Mouse (Mus musculus) adrenal gland, postnatal 4 days (tissue): ENCODE results near the gene Baat. TPM values are rescaled to one million over a fixed set of nuclear protein-coding genes. Genes with fewer than 3 reads are reported as not detected.
"Not testable (repeated sequence)": the region's sequence is repeated elsewhere in the genome, so short reads cannot be mapped to it uniquely, and the experiment has no call there.

Experiments used
- DNase-seq, 2 experiments: peaks; one replicate each; pipeline ENCODE4 v3.0.0; 2021 to 2022; ENCODE audit warnings: low spot score in 2 of 2, mixed read lengths in 2 of 2
- total RNA-seq, 2 experiments: library from RNA; stranded (reverse); gene quantifications; 2 replicates each; pipeline ENCODE4 v1.2.3; 2021

Gene Baat
- total RNA-seq, 2 experiments from 2014 or later = 0.50 to 2.0 TPM

DNA sequence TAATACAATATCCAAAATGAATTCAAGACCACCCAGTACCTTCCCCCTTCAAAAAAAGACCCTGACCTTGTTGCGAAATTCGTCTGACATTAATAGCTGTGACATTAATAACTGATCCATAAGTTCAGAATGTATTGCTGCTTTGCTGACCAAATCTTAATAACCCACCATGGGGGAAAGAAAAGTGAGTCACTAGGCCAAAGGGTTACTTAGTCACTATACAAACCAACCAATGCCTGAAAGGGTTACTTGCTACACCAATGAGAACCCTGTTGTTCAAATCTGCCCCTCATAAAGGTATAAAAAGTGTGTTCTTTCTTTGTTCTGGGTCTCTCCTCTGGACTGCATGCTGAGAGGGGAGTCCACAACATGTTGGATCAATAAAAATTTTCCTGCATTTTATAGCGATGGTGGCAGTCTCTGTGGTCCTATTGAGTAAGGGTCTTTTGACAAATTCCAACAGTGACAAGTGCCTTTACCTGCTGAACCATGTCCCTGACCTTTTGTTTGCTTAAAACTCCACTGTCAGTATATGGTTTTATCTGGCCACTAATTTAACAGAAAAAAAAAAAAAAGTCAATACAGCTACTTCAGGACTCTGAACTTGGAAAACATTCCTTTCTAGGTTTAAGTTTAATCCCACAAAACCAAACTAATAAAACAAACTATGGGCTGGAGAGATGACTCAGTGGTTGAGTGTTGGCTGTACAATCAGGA, 20.3 kb downstream of the Baat start:
- DNase-seq = not testable (repeated sequence)

DNA sequence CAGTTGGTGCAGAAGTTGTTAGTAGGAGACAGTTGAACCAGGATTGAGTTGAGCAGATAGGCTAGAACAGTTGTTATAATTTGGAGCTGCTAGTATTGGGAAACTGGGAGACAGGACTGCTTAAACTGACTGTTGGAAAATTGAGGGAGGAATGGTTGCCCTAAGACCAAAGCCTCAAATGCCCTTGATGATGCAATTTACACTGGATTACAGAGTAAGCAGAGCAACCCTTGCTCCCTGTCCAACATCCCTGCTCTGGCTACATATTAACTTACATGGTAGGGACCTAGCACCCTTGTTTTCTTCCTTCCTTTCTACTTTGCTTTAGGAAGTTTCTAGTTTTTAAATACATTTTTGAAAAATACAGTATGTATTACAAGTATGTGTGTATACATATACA, 20.9 kb downstream of the Baat start:
- no peak for DNase-seq

DNA sequence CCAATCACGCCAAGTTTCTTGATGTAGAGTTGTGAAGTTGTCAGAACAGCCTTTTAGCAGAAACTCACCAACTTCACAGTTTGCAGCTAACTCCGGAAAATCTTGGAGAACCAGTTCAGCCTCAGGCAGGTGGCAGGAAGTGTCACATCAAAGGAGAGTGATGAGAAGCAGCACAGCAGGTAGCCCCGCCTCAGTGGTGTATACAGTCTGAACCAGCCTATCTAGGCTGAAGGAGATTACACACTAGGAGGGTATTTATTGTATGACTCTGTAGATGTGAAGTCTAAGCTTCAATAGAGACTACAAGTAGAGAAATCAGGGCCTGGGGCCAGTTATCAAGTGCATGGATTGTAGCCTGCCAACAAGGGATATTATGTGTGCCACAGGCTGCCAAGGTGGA, 25.5 kb downstream of the Baat start:
- DNase-seq = no peak

GRCm38 (mm10) chr4:49480104-49480760, 26.1 kb downstream of the Baat start:
- DNase-seq = no peak

DNA sequence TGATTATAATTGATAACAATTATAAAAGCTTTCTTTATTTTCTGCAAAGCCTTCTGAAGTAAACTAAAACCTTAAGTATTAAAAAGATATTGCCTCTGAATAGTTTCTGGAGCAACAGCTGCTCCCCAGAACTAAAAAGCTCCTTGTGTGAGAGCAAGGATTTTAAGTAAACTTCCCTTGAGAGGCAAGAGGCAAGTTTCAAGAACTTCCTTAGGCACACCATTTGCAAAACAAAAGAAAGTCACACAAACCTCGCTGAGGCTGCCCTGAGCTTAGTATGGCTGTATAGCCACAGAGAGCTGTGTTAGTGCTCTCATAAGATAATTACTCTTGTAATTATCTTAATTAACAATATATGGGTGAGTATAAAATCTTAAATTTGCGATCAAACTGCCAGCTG, 27.3 kb downstream of the Baat start:
- not testable (repeated sequence) for DNase-seq

DNA sequence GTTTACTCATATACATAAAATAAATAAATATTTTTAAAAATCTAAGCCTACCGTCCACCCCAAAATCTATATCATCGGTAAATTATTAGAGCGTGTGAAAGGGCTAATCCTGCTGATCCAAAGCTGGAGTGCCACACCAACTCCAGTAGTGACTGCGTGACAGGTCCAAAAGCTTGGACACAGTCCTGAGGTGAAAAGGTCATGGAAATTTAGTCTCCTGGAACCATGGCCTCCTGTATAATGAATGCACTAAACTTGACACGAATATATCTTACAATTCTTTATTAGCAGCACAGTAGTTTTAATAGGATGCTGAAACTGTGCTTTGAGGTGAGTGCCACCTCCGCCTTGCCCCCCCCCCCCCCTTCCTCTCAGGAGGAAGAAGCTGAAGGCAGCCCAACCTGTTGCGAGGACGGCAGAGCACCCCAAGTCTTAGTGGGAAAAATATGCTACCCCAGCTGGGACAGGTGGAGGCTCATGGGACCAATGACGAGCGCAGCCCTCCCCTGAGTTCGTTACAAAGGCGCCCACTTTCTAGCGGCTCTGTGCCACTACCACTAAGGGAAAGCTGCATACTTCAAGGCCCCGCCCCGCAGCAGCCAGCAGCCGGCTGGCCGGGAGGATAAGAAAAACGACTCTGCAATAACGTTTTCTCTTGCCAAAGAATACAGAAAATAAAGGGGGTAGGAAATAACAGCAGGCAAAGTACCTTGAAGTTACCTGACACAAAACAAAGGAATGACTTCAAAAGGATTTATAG, 28.1 kb downstream of the Baat start:
- DNase-seq = no peak

GRCm38 (mm10) chr4:49474583-49474982, 31.8 kb downstream of the Baat start:
- no peak for DNase-seq

DNA sequence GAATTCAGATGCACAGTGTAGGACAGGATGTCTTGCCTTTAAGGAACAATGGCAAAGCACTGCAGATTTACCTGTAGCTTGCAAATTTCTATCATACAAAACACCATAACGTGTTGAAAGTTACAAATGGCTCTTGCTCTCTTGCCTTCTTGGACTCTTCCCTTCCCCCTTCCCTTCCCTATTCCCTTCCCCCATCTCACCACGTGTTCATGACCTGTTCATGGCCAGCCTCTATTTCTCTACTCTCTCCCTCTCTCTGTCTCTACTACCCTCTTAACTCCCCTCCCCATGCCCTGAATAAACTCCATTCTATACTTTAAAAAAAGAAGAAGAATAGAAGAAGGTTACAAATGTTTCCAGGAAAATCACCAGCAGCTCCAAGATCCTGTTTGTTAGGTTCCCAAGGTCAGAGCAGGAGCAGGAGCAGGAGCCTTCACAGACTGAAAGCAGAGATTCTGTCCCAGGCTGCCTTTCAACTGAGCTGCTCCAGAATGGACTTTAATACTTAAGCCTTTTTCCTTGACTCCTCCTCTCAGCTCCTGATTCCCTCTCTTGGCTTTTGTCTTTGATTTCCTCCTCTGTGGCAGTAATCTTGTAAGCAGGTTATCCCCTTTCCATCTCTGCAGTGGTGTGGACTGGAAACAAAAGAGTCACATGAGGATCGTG, 32.8 kb downstream of the Baat start, which contains the start of gene Acnat1:
Acnat1 (minus strand) TSS at position 478 of the 666 bp plus-strand sequence.
- no peak for DNase-seq

GRCm38 (mm10) chr4:49469435-49470151, 36.8 kb downstream of the Baat start:
- DNase-seq = no peak

DNA sequence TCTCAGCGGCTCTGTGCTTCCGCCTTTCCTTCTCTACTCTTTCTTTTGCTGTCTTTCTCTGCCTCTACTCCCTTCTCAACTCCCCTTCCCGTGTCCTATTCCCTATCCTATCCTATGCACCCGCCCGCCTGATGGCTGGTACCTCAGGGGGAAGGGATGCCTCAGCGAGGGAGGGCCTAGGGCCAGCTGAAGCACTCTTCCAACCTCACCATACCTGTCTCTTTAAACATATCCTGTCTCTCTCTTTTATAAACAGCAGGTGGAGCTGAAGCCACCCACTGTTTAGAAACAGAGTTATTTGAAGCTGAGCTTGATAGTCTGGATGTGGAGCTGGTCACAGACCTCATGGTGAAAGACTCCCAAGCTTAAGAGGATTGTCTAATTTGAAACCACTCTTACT, 39.0 kb downstream of the Baat start:
- no peak for DNase-seq

DNA sequence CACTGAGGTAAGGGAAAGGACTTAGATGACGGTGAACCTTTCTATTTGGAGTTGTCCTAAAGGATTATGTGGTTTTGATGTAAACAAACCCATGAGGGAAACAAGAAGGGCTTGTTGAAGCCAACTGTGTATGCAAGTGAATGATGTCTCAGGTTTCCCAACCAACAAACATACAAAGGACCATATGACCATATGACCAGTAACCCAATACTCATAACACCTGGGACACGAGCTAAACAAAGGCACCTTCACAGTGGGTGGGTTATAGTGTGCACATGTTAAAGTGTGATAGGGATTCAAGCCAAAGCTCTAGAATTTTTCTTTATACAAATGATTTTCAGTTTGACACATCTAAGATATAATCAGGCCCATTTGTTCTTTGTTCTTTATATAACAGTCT, 50.2 kb downstream of the Baat start:
- no peak for DNase-seq

- no peak for DNase-seq
These were observed 54.4 kb downstream of the Baat start for GRCm38 (mm10) chr4:49451848-49452551.

- DNase-seq = not testable (repeated sequence)
These were observed 55.1 kb downstream of the Baat start for GRCm38 (mm10) chr4:49451133-49451847.

Other genes with a start within 250 kb of the Baat start
- gene Acnat2, start 98.4 kb downstream of the Baat start, total RNA-seq = 1 to 10 TPM; 2.4 to 5.0 TPM
- gene Acnat1, start 32.6 kb downstream of the Baat start, total RNA-seq = 1 to 10 TPM; 3.8 to 5.8 TPM
- 10 to 100 TPM; 47.8 to 48.6 TPM for gene Mrpl50, start 14.5 kb upstream of the Baat start, total RNA-seq
- 1 to 10 TPM; 8.9 to 9.4 TPM for gene Zfp189, start 14.6 kb upstream of the Baat start, total RNA-seq
- 100 to 1,000 TPM; 112 to 217 TPM for gene Aldob, start 43.0 kb upstream of the Baat start, total RNA-seq
- gene Tmem246, start 91.3 kb upstream of the Baat start, total RNA-seq = 10 to 100 TPM; 13.8 to 14.0 TPM
- gene Rnf20, start 125.4 kb upstream of the Baat start, total RNA-seq = 10 to 100 TPM; 60.6 to 60.8 TPM
- not detected for gene Ppp3r2, start 175.5 kb upstream of the Baat start, total RNA-seq